Mouse (Mus musculus) ES-Bruce4 (cell line): Measurements from ENCODE around the gene Chchd2. TPM values are rescaled to one million over a fixed set of nuclear protein-coding genes. Genes with fewer than 3 reads are reported as not detected.

Source experiments
- H3K27ac ChIP-seq: 2 replicates; pipeline ENCODE4 v1.5.1; 2012; ENCODE audit warnings: low read length, inconsistent platforms; ENCODE audit not compliant: insufficient read depth
- H3K27me3 ChIP-seq: 2 replicates; pipeline ENCODE4 v1.6.1; 2012; ENCODE audit warnings: mild to moderate bottlenecking, low read length, inconsistent platforms; ENCODE audit not compliant: control insufficient read depth, poor library complexity, insufficient read depth, severe bottlenecking
- H3K36me3 ChIP-seq: 2 replicates; pipeline ENCODE4 v1.6.1; 2012; ENCODE audit warnings: inconsistent platforms, mild to moderate bottlenecking, low read length, moderate library complexity; ENCODE audit not compliant: control insufficient read depth, poor library complexity, insufficient read depth, severe bottlenecking
- H3K4me1 ChIP-seq: one replicate; pipeline ENCODE4 v1.8.1; 2011; ENCODE audit warnings: low read length; ENCODE audit not compliant: control insufficient read depth, insufficient read depth
- H3K4me3 ChIP-seq: 2 replicates; pipeline ENCODE4 v1.5.1; 2011; ENCODE audit warnings: low read depth, mild to moderate bottlenecking, low read length
- H3K9ac ChIP-seq: 2 replicates; pipeline ENCODE4 v1.6.1; 2012; ENCODE audit warnings: low read depth, mild to moderate bottlenecking, inconsistent platforms; ENCODE audit not compliant: poor library complexity, severe bottlenecking
- H3K9me3 ChIP-seq: replicated peaks from 2 replicates; pipeline ENCODE4 v1.6.1; 2012; ENCODE audit warnings: mild to moderate bottlenecking, low read length, inconsistent platforms; ENCODE audit not compliant: control insufficient read depth, poor library complexity, insufficient read depth, severe bottlenecking
- CTCF ChIP-seq: IDR thresholded peaks from one replicate; pipeline ENCODE4 v1.8.1; 2011; ENCODE audit warnings: low read depth, low read length
- EP300 ChIP-seq: IDR thresholded peaks from 2 replicates; pipeline ENCODE4 v1.6.1; 2011; ENCODE audit warnings: low read depth, low read length; ENCODE audit not compliant: insufficient read depth
- POLR2A ChIP-seq: IDR thresholded peaks from one replicate; pipeline ENCODE4 v1.8.1; 2011; ENCODE audit warnings: low read length; ENCODE audit not compliant: insufficient read depth
- polyA plus RNA-seq: library from polyadenylated mRNA; stranded (reverse); fragments of >200 nt; gene quantifications from 2 replicates; pipeline ENCODE4 v1.2.4, GENCODE M21; 2011; ENCODE audit warnings: low read depth; ENCODE audit not compliant: missing spikeins, insufficient read depth, insufficient read length

Chchd2 gene
- 337 and 340 TPM in 2 replicates for polyA plus RNA-seq

GRCm38 (mm10) chr5:129886911-129887636 lies at the start of gene Chchd2:
TSS of gene Chchd2 (minus strand) at chr5:129887470.
- Histone ChIP-seq H3K4me1 (no peaks in the 10 kb centered on the region), H3K27me3 (no peaks in the 10 kb centered on the region), H3K9me3 (no peaks in the 10 kb centered on the region), H3K27ac (peak within 1 kb of the TSS; percentile 69), H3K9ac (peak within 1 kb of the TSS; percentile 91), H3K36me3 (peaks cover 21% of the 10 kb centered on the region), H3K4me3 (peak within 1 kb of the TSS; percentile 86)
- TF ChIP-seq POLR2A, result peak; percentile 86
- no peak for TF ChIP-seq EP300
- TF ChIP-seq CTCF, result no peak

GRCm38 (mm10) chr5:129936941-129937340 lies 49.7 kb upstream of the Chchd2 start:
- no peak overlapping the region for H3K9ac ChIP-seq
- H3K27me3 ChIP-seq, result no peaks in the 10 kb centered on the region
- H3K36me3 ChIP-seq, result no peaks in the 10 kb centered on the region
- H3K27ac ChIP-seq, result no peak overlapping the region
- H3K4me1 ChIP-seq, result peaks cover 1% of the 10 kb centered on the region
- no peak overlapping the region for H3K4me3 ChIP-seq
- H3K9me3 ChIP-seq, result no peaks in the 10 kb centered on the region
- TF ChIP-seq POLR2A (no peak), EP300 (no peak), CTCF (no peak)

- H3K27me3 ChIP-seq, result no peaks in the 10 kb centered on the region
- H3K9me3 ChIP-seq, result no peaks in the 10 kb centered on the region
- H3K36me3 ChIP-seq, result no peaks in the 10 kb centered on the region
- peak overlapping the region; percentile 42 for H3K27ac ChIP-seq
- peak overlapping the region; percentile 17; the same call in 1 of the 2 replicates for H3K4me3 ChIP-seq
- no peaks in the 10 kb centered on the region for H3K4me1 ChIP-seq
- TF ChIP-seq POLR2A (no peak), EP300 (no peak), CTCF (no peak)
- peak overlapping the region; percentile 5; the same call in 1 of the 2 replicates for H3K9ac ChIP-seq
Observed at GRCm38 (mm10) chr5:129929924-129930855, 42.9 kb upstream of the Chchd2 start.

GRCm38 (mm10) chr5:129925933-129926332 lies 38.7 kb upstream of the Chchd2 start:
- Histone ChIP-seq H3K4me1 (no peaks in the 10 kb centered on the region), H3K27me3 (no peaks in the 10 kb centered on the region), H3K4me3 (no peak overlapping the region), H3K36me3 (no peaks in the 10 kb centered on the region), H3K27ac (no peak overlapping the region), H3K9ac (no peak overlapping the region), H3K9me3 (no peaks in the 10 kb centered on the region)
- TF ChIP-seq CTCF, result no peak

GRCm38 (mm10) chr5:129924820-129925452 lies 37.7 kb upstream of the Chchd2 start:
- H3K4me1 ChIP-seq, result no peaks in the 10 kb centered on the region
- TF ChIP-seq POLR2A (no peak), CTCF (no peak), EP300 (no peak)
- H3K9me3 ChIP-seq, result no peaks in the 10 kb centered on the region
- H3K4me3 ChIP-seq, result no peak overlapping the region
- no peaks in the 10 kb centered on the region for H3K27me3 ChIP-seq
- H3K36me3 ChIP-seq, result no peaks in the 10 kb centered on the region
- H3K9ac ChIP-seq, result no peak overlapping the region
- H3K27ac ChIP-seq, result no peak overlapping the region
